Mouse (Mus musculus) liver, embryonic 13.5 days (tissue): ENCODE measurements at regions not wholly inside any gene's neighbourhood (a gene's known extent, or its start where the extent isn't known, plus 50 kb on each side); places are given as distances from the start of the nearest gene placed in this dataset.
A peak's percentile ranks its signal among the peaks of the same experiment; 100 is the strongest.
"Not testable (repeated sequence)": the region's sequence is repeated elsewhere in the genome, so short reads cannot be mapped to it uniquely, and the experiment has no call there.

Source experiments
- ATAC-seq: fragments of 200-750 bp; cut with Nextera tagmentation; 2 replicates; pipeline ENCODE4 v1.8.0; 2017; ENCODE audit warnings: low read depth, mild to moderate bottlenecking, moderate number of reproducible peaks, moderate library complexity
- DNase-seq: peaks from one replicate; pipeline ENCODE4 v3.0.0; 2022
- H3K27ac ChIP-seq: fragments of 300-500 bp; sonication (generic); 2 replicates; pipeline ENCODE4 v1.5.1; 2015; ENCODE audit warnings: moderate library complexity, mild to moderate bottlenecking, inconsistent platforms
- H3K27me3 ChIP-seq: fragments of 300-500 bp; sonication (generic); 2 replicates; pipeline ENCODE4 v1.6.1; 2015; ENCODE audit warnings: mild to moderate bottlenecking, inconsistent platforms
- H3K36me3 ChIP-seq: fragments of 300-500 bp; sonication (generic); 2 replicates; pipeline ENCODE4 v1.6.1; 2015; ENCODE audit warnings: mild to moderate bottlenecking, inconsistent platforms
- H3K4me1 ChIP-seq: fragments of 300-500 bp; sonication (generic); replicated peaks from 2 replicates; pipeline ENCODE4 v1.6.1; 2015; ENCODE audit warnings: inconsistent platforms
- H3K4me2 ChIP-seq: fragments of 300-500 bp; sonication (generic); 2 replicates; pipeline ENCODE4 v1.6.1; 2015; ENCODE audit warnings: inconsistent platforms, mild to moderate bottlenecking, moderate library complexity
- H3K4me3 ChIP-seq: fragments of 300-500 bp; sonication (generic); replicated peaks from 2 replicates; pipeline ENCODE4 v1.5.1; 2015; ENCODE audit warnings: mild to moderate bottlenecking, inconsistent platforms
- H3K9ac ChIP-seq: fragments of 300-500 bp; sonication (generic); 2 replicates; pipeline ENCODE4 v1.6.1; 2015; ENCODE audit warnings: mild to moderate bottlenecking, inconsistent platforms
- H3K9me3 ChIP-seq: fragments of 300-500 bp; sonication (generic); replicated peaks from 2 replicates; pipeline ENCODE4 v1.6.1; 2016; ENCODE audit warnings: inconsistent platforms
- WGBS: fragments of 180-500 bp; shearing (Covaris S2); methylation state at CpG from one replicate; pipeline ENCODE4 v1.1.7; 2015; ENCODE audit not compliant: insufficient replicate concordance; 5-methylcytosine and 5-hydroxymethylcytosine counted together

- H3K27ac ChIP-seq, H3K27me3 ChIP-seq, H3K4me1 ChIP-seq, H3K9me3 ChIP-seq, H3K9ac ChIP-seq, H3K36me3 ChIP-seq: not testable (repeated sequence)
- peak overlapping the region; percentile 42 for H3K4me3 ChIP-seq
- peak; percentile 73 for ATAC-seq
- H3K4me2 ChIP-seq, result peak overlapping the region; percentile 41
- DNase-seq, result peak; percentile 0
- 7% methylated on average over 39 of the region's 39 CpGs for WGBS
Observed at GRCm38 (mm10) chr7:60492028-60492995, 352.3 kb upstream of the Snrpn start.

- not testable (repeated sequence) for H3K4me3 ChIP-seq, H3K36me3 ChIP-seq, ATAC-seq, H3K27ac ChIP-seq, H3K4me1 ChIP-seq, H3K27me3 ChIP-seq, H3K9me3 ChIP-seq, H3K9ac ChIP-seq, H3K4me2 ChIP-seq, DNase-seq
- 4% methylated on average over 4 of the region's 4 CpGs for WGBS
Observed at GRCm38 (mm10) chr7:60487839-60488454, 347.9 kb upstream of the Snrpn start.

- not testable (repeated sequence) for H3K4me1 ChIP-seq, DNase-seq, H3K9ac ChIP-seq, H3K27me3 ChIP-seq, H3K4me3 ChIP-seq, H3K36me3 ChIP-seq, ATAC-seq, H3K27ac ChIP-seq, H3K4me2 ChIP-seq, H3K9me3 ChIP-seq
- 43% methylated on average over 3 of the region's 3 CpGs for WGBS
Observed at GRCm38 (mm10) chr7:60450074-60450603, 310.1 kb upstream of the Snrpn start.

DNA sequence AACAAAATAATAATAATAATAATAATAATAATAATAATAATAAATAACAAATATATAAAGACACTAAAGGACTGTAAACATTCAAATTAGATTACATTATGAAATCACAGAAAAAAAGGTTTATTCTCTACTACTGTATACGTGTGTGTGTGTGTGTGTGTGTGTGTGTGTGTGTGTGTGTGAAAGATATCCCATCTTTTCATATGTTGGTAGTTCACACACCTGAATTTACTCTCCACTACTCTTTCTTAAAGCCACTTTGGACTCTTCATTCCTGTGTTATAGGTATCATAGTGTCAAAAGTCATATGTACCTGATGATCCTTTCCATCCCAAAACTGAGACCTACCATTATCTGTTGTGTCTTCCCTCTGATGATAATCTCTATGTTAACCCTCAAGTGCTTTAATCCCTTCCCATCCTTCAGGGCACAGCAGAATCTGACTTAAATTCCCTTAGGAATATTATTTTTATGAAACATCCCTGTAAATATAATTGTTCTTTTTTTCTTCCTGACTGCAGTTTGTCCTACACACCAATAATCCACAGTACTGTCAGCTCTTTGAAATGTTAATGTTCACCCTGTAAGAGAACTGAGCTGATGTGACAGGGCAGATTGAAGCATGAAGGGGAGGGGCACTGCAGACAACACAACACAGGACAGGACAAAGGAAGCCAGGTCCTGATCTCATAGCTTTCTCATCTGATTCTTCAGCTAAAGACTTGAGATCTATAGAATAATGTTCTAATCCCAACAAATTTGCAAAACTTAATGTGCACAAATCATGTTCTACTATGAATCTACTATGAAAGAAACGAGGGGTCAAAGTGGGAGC lies 309.4 kb upstream of the Snrpn start:
- H3K27ac ChIP-seq, H3K27me3 ChIP-seq, H3K4me1 ChIP-seq, H3K9me3 ChIP-seq, H3K4me3 ChIP-seq, H3K4me2 ChIP-seq, DNase-seq, H3K9ac ChIP-seq, ATAC-seq, H3K36me3 ChIP-seq: not testable (repeated sequence)
- WGBS, result 24% methylated on average over 2 of the region's 2 CpGs

DNA sequence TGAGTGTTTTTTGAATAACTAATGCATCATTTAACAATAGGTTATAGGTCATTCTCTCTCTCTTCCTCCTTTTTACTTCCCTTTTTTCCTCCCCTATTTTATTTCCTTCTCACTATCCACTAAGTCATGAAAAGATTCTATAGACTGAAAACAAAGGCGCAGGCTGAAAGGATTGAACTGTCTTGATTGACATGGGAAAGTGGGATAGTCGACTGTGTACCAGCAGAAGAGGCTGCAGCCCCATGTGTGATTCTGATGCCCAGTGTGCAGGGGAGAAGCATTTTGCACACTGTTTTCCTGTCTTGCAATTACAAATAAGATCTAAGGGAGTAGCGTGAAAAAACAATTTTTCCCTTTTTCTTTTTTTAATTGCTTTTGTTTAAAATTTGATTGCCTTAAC lies 298.8 kb upstream of the Snrpn start:
- no peaks in the 10 kb centered on the region for H3K36me3 ChIP-seq
- no peak for DNase-seq
- H3K9ac ChIP-seq, result no peak overlapping the region
- no peak overlapping the region for H3K4me3 ChIP-seq
- no peak overlapping the region for H3K4me2 ChIP-seq
- H3K4me1 ChIP-seq, result no peaks in the 10 kb centered on the region
- WGBS, result 50% methylated on average over 3 of the region's 3 CpGs
- no peaks in the 10 kb centered on the region for H3K27me3 ChIP-seq
- no peak for ATAC-seq
- no peak overlapping the region for H3K27ac ChIP-seq
- no peaks in the 10 kb centered on the region for H3K9me3 ChIP-seq

GRCm38 (mm10) chr7:60391011-60391863 lies 251.2 kb upstream of the Snrpn start:
- DNase-seq, result peak; percentile 9
- Histone ChIP-seq H3K4me2 (peak overlapping the region; percentile 47), H3K4me3 (peak overlapping the region; percentile 34)
- not testable (repeated sequence) for H3K36me3 ChIP-seq, H3K4me1 ChIP-seq, H3K9ac ChIP-seq, ATAC-seq, H3K9me3 ChIP-seq, H3K27me3 ChIP-seq, H3K27ac ChIP-seq
- WGBS, result 9% methylated on average over 33 of the region's 33 CpGs

GRCm38 (mm10) chr7:60386957-60387356 lies 246.9 kb upstream of the Snrpn start:
- H3K27me3 ChIP-seq, H3K9ac ChIP-seq, H3K9me3 ChIP-seq, H3K4me3 ChIP-seq, H3K4me2 ChIP-seq, H3K27ac ChIP-seq, ATAC-seq, H3K36me3 ChIP-seq, H3K4me1 ChIP-seq, DNase-seq: not testable (repeated sequence)
- WGBS, result 3% methylated on average over 5 of the region's 5 CpGs

DNA sequence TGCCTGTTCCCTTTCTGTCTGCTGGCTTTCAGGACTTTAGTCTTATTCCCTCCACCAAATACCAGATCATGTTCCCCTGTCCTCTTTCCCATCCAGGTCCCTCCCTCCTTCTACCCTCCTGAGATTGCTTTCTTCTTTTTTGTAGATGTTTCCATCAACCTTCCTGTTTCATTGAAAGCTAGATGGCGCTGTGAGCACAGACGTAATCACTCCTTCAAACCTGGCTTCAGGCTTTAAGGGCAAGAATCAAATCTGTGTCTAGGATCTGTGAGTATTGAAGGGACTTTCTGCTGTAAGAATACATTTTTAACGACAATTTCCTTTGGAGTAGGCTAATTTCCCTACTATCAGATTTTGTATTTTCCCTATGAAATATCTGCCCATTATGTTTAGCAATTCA lies 234.0 kb upstream of the Snrpn start:
- not testable (repeated sequence) for H3K4me2 ChIP-seq, H3K4me3 ChIP-seq, H3K36me3 ChIP-seq, ATAC-seq, H3K9me3 ChIP-seq, H3K9ac ChIP-seq, H3K4me1 ChIP-seq, H3K27ac ChIP-seq, H3K27me3 ChIP-seq, DNase-seq
- 5% methylated on average over 3 of the region's 3 CpGs for WGBS

- not testable (repeated sequence) for H3K27ac ChIP-seq, DNase-seq, H3K4me3 ChIP-seq, H3K27me3 ChIP-seq, H3K9ac ChIP-seq, H3K4me1 ChIP-seq, H3K4me2 ChIP-seq, H3K9me3 ChIP-seq, ATAC-seq, H3K36me3 ChIP-seq
- 61% methylated on average over 2 of the region's 2 CpGs for WGBS
Observed at GRCm38 (mm10) chr7:60352206-60352605, 212.2 kb upstream of the Snrpn start.
